Mouse (Mus musculus) adrenal gland, adult 8-10 months (tissue): ENCODE results near the gene Nhsl1. TPM values are rescaled to one million over a fixed set of nuclear protein-coding genes. Genes with fewer than 3 reads are reported as not detected.

ENCODE experiments used
- DNase-seq: peaks from one replicate; pipeline ENCODE4 v3.0.0; 2022
- total RNA-seq, 4 experiments: library from RNA; stranded (reverse); gene quantifications; 2 replicates each; pipeline ENCODE4 v1.2.4; 2022

Nhsl1 gene
- total RNA-seq, 4 experiments from 2014 or later, result 2.2 to 5.6 (median 3.6) TPM

DNA sequence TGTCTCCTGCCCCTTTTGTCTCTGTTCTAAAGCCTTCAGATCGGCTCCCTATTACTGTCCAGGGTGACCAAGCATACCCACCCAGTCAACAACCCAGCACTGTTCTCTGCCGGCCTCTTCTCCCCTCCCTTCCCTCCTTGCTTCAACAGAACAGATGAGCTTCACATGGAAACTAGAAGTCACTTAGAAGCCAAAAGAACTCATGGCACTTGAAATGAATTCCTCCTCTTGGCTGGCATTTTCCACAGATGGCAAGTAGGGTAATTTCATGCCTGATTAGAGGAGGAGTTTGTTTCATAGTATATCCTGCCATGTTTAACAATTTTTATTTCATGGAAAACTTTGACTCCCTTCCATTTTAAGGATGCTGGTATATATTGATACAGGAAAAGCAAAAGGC lies 85.2 kb downstream of the Nhsl1 start:
- DNase-seq, result no peak

DNA sequence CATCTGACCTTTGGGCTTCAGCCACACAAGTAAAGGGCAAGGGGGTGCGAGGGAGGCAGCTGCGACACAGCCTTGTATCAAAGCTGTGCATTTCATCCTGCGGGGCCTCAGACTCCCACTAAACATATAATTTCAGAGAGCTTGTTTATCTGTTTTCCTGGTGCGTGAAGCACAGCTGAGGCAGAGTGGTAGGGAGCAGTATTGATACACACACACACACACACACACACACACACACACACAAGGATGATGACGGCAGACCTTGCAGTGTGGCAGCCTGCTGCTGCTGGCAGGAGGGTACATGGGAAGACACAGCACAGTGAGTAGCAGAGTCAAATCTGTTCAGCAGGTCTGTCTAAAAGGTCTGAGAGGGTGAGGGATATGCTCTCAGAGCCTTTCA lies 85.9 kb downstream of the Nhsl1 start:
- DNase-seq, result no peak

GRCm38 (mm10) chr10:18407062-18407830 lies 88.5 kb downstream of the Nhsl1 start:
- peak; percentile 77 for DNase-seq

DNA sequence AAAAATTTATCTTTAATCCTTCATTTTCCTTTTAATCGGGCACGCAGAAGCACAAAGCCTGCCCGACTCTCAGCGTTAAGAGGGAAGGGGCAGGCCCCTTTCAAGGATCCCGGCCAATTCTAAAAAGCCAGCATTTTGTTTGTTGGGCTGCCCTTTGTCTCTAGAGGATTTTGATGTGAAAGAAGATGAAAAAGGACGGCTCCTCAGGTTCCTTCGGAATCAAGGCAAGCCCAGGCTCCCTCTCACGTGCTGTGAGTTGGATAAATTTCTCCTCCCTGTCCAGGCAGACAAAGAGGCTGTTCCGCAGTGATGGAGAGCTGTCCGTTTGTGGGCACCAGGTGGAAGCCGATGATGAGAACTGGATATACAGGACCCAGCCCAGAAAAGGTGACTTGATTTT lies 89.3 kb downstream of the Nhsl1 start:
- DNase-seq, result no peak

GRCm38 (mm10) chr10:18408635-18409034 lies 89.8 kb downstream of the Nhsl1 start:
- no peak for DNase-seq

DNA sequence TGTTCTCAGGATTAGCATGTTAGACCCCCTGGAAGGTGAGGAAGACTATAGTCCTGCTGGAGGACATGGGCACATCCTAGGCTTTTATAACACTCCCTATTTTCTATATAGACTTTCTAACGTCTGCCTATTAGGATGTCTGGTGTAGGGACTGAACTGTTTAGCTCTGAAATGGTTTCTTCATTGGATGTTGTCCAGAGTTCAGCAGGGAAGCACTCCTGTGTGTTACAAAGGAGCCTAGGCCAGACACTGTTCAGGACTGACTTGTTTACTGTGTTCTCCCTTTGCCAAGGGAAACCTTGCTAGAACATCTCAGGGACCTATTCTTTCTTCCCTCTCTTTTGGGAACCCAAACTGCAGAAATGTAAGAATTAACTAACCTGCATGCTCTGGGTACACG lies 90.3 kb downstream of the Nhsl1 start:
- DNase-seq, result no peak

GRCm38 (mm10) chr10:18411266-18411665 lies 92.5 kb downstream of the Nhsl1 start:
- DNase-seq, result no peak

GRCm38 (mm10) chr10:18415946-18416345 lies 97.2 kb downstream of the Nhsl1 start:
- DNase-seq, result no peak

GRCm38 (mm10) chr10:18418160-18418559 lies 99.4 kb downstream of the Nhsl1 start:
- no peak for DNase-seq

- no peak for DNase-seq
Observed at GRCm38 (mm10) chr10:18419508-18419907, 100.7 kb downstream of the Nhsl1 start.

DNA sequence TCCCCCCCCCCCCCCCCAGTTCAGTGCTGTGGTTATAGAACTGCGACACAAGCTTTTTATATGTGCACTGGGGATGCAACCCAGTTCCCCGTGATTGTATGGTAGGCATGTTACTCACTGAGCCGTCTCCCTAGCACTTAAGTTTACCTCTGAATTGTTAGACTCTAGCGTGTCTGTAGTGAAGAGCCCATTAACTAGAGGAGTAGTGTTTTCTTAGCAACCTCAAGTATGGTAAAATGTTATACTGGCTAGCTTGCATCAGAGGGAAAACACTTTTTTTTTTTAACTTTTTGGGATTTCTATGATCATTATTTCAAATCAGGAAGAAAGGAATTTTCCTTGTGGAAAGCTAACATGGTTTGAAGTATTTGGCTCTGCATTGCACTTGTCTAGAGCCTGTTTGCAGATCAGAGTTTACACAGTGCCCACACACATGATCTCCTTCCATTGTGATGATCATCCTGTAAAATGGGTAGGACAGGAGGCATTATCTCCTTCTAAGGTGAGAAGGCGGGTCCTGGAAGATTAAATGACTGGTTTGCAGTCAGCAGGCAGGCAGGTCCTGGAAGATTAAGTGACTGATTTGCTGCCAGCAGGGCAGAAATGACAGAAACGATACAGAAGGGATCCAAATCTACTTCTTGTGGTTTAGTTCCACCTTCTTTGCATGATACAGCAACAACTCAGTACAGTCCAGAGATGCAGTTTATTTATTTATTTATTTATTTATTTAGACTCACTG lies 101.6 kb downstream of the Nhsl1 start:
- no peak for DNase-seq

- no peak for DNase-seq
Observed at GRCm38 (mm10) chr10:18422968-18423367, 104.2 kb downstream of the Nhsl1 start.

DNA sequence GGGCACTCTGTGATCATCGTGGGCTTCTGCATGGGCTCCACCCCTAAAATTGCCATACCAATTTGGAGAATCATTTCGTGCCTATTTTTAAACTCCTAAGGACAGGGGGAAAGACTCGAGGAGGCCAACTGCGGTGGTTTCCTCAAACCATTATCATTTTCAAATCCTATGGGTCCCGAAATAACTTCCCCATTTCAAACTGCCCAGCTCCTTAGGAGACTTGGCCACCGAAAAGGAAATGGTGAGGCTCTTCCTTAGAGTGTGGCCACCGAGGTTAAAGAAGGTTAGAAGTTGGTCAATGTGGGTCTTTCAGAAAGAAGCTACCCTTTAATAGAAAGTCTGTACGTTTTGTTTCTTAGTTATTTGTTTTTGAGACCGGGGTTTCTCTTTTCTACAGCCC lies 104.8 kb downstream of the Nhsl1 start:
- no peak for DNase-seq

GRCm38 (mm10) chr10:18427866-18428265 lies 109.1 kb downstream of the Nhsl1 start:
- no peak for DNase-seq

DNA sequence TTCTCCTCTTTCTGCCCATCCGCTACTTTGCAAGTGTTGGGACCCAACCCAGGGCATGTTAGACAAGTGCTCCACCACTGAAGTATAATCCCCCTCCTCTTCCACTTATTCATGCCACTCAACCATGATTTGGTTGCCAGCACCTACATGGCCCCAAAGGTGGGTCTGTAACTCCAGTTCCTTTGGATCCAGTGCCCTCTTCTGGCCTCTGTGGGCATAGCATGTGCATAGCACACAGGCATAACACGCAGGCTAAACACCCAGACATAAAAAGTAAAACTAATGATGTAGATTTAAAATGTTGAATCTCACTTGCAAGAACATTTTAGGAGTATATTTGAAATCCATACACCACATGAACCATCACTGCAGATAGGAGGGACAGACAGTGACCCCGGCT lies 110.7 kb downstream of the Nhsl1 start:
- no peak for DNase-seq

DNA sequence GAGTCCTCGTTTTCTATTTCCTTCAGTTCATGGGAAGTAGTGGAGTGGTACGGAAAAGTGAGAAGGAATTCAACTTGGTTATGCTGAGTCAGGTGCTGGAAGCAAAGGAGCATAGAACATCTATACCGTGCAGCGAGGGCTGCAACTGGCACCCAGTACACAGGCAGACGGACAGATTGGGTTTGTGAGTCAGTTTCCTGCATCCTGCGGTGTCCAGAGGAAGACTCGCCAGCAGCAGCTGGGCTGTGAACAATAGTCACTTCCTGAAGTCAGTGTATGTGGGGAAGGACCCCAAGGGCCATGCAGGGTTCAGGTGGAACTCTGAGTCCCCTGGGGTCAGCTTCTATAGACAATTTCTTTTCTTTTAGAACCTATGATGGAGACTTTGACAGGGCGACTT lies 111.4 kb downstream of the Nhsl1 start:
- no peak for DNase-seq

- DNase-seq, result peak; percentile 45
Observed at GRCm38 (mm10) chr10:18430973-18431372, 112.2 kb downstream of the Nhsl1 start.

GRCm38 (mm10) chr10:18431546-18431945 lies 112.8 kb downstream of the Nhsl1 start:
- no peak for DNase-seq

DNA sequence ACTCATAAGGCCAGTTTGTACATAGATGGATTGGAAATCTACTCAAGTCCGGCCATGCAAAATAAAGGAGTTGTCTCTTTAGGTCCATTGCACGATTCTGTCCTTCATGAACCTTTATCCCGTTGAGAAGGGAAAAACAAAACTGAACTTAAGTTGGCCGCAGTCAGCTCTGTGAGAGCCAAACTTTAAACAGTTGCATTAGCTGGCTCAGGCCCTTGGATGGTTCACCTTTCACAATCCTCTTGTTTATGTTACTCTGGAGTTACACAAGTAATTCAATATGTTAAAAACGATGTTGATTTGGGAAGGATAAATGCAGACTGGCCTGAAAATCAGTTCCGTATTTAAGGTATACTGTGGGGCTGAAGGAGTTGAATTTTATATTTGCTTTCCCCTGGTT lies 116.7 kb downstream of the Nhsl1 start:
- no peak for DNase-seq

GRCm38 (mm10) chr10:18435938-18436337 lies 117.2 kb downstream of the Nhsl1 start:
- DNase-seq, result no peak

DNA sequence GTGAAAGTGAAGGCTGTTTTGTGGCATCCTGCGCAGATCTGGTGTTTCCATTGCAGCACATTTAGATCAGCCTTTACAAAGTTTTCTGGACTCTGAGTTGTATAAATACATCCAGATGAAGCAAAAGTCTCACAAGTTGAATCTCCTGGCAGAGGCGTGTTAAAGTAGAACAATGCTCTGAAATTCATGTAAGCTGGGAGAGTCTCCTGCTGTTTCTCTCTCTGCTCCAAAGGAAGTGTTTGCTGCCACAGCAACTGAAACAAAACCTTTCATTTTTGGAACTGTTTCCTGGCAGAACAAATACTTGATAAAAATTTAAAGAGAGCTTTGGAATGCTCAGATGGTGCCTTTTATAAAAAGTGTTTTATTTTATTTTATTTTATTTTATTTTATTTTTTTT lies 118.8 kb downstream of the Nhsl1 start:
- no peak for DNase-seq

GRCm38 (mm10) chr10:18445603-18446358 lies 127.0 kb downstream of the Nhsl1 start:
- no peak for DNase-seq

GRCm38 (mm10) chr10:18446359-18446820 lies 127.6 kb downstream of the Nhsl1 start:
- DNase-seq, result no peak
